Mouse (Mus musculus): ENCODE data around the gene Evi2b. TPM values are rescaled to one million over a fixed set of nuclear protein-coding genes. Genes with fewer than 3 reads are reported as not detected.

The Evi2b gene
- total RNA-seq, 1 experiment from 2014 or later, result 70.0 TPM

- peak; percentile 63 to 79 for ATAC-seq (replicated peaks in 1 of 2; ENCODE audit: insufficient read depth in 1 of 2, low FRiP score in 2 of 2, low TSS enrichment in 1 of 2, low read depth in 1 of 2, poor library complexity in 2 of 2, severe bottlenecking in 2 of 2)
These were observed 4.3 kb upstream of the Evi2b start for GRCm38 (mm10) chr11:79527739-79528384.

GRCm38 (mm10) chr11:79527015-79527738 is 3.6 kb upstream of the Evi2b start:
- ATAC-seq (replicated peaks in 1 of 2; ENCODE audit: insufficient read depth in 1 of 2, low FRiP score in 2 of 2, low TSS enrichment in 1 of 2, low read depth in 1 of 2, poor library complexity in 2 of 2, severe bottlenecking in 2 of 2), result no peak

GRCm38 (mm10) chr11:79526549-79526948 is 3.0 kb upstream of the Evi2b start:
- no peak for ATAC-seq (replicated peaks in 1 of 2; ENCODE audit: insufficient read depth in 1 of 2, low FRiP score in 2 of 2, low TSS enrichment in 1 of 2, low read depth in 1 of 2, poor library complexity in 2 of 2, severe bottlenecking in 2 of 2)

- no peak for ATAC-seq (replicated peaks in 1 of 2; ENCODE audit: insufficient read depth in 1 of 2, low FRiP score in 2 of 2, low TSS enrichment in 1 of 2, low read depth in 1 of 2, poor library complexity in 2 of 2, severe bottlenecking in 2 of 2)
These were observed 681 bp upstream of the Evi2b start for GRCm38 (mm10) chr11:79524310-79524575.

- no peak for ATAC-seq (replicated peaks in 1 of 2; ENCODE audit: insufficient read depth in 1 of 2, low FRiP score in 2 of 2, low TSS enrichment in 1 of 2, low read depth in 1 of 2, poor library complexity in 2 of 2, severe bottlenecking in 2 of 2)
These were observed 618 bp downstream of the Evi2b start for GRCm38 (mm10) chr11:79522944-79523343.

GRCm38 (mm10) chr11:79521930-79522329 is 1.6 kb downstream of the Evi2b start:
- ATAC-seq (replicated peaks in 1 of 2; ENCODE audit: insufficient read depth in 1 of 2, low FRiP score in 2 of 2, low TSS enrichment in 1 of 2, low read depth in 1 of 2, poor library complexity in 2 of 2, severe bottlenecking in 2 of 2), result peak in 1 of 2 experiments; percentile 46; a peak in 1 of 4 replicates

- no peak; a peak in 1 of 4 replicates for ATAC-seq (replicated peaks in 1 of 2; ENCODE audit: insufficient read depth in 1 of 2, low FRiP score in 2 of 2, low TSS enrichment in 1 of 2, low read depth in 1 of 2, poor library complexity in 2 of 2, severe bottlenecking in 2 of 2)
These were observed 2.8 kb downstream of the Evi2b start for GRCm38 (mm10) chr11:79520772-79521171.

GRCm38 (mm10) chr11:79519878-79520291 is 3.7 kb downstream of the Evi2b start:
- ATAC-seq (replicated peaks in 1 of 2; ENCODE audit: insufficient read depth in 1 of 2, low FRiP score in 2 of 2, low TSS enrichment in 1 of 2, low read depth in 1 of 2, poor library complexity in 2 of 2, severe bottlenecking in 2 of 2), result peak; percentile 84 to 88

- ATAC-seq (replicated peaks in 1 of 2; ENCODE audit: insufficient read depth in 1 of 2, low FRiP score in 2 of 2, low TSS enrichment in 1 of 2, low read depth in 1 of 2, poor library complexity in 2 of 2, severe bottlenecking in 2 of 2), result no peak
These were observed 4.3 kb downstream of the Evi2b start for GRCm38 (mm10) chr11:79519299-79519698.

- no peak for ATAC-seq (replicated peaks in 1 of 2; ENCODE audit: insufficient read depth in 1 of 2, low FRiP score in 2 of 2, low TSS enrichment in 1 of 2, low read depth in 1 of 2, poor library complexity in 2 of 2, severe bottlenecking in 2 of 2)
These were observed 7.8 kb downstream of the Evi2b start for GRCm38 (mm10) chr11:79515798-79516197.

GRCm38 (mm10) chr11:79515331-79515730 is 8.2 kb downstream of the Evi2b start:
- no peak for ATAC-seq (replicated peaks in 1 of 2; ENCODE audit: insufficient read depth in 1 of 2, low FRiP score in 2 of 2, low TSS enrichment in 1 of 2, low read depth in 1 of 2, poor library complexity in 2 of 2, severe bottlenecking in 2 of 2)

- ATAC-seq (replicated peaks in 1 of 2; ENCODE audit: insufficient read depth in 1 of 2, low FRiP score in 2 of 2, low TSS enrichment in 1 of 2, low read depth in 1 of 2, poor library complexity in 2 of 2, severe bottlenecking in 2 of 2), result no peak
These were observed 11.6 kb downstream of the Evi2b start for GRCm38 (mm10) chr11:79511970-79512369.

- no peak for ATAC-seq (replicated peaks in 1 of 2; ENCODE audit: insufficient read depth in 1 of 2, low FRiP score in 2 of 2, low TSS enrichment in 1 of 2, low read depth in 1 of 2, poor library complexity in 2 of 2, severe bottlenecking in 2 of 2)
These were observed 19.1 kb downstream of the Evi2b start for GRCm38 (mm10) chr11:79504506-79504905.

- no peak for ATAC-seq (replicated peaks in 1 of 2; ENCODE audit: insufficient read depth in 1 of 2, low FRiP score in 2 of 2, low TSS enrichment in 1 of 2, low read depth in 1 of 2, poor library complexity in 2 of 2, severe bottlenecking in 2 of 2)
These were observed 19.7 kb downstream of the Evi2b start, which contains the start of gene Omg for GRCm38 (mm10) chr11:79503845-79504244. TSS of gene Omg (minus strand) at chr11:79504084.

GRCm38 (mm10) chr11:79502917-79503316 is 20.6 kb downstream of the Evi2b start:
- no peak for ATAC-seq (replicated peaks in 1 of 2; ENCODE audit: insufficient read depth in 1 of 2, low FRiP score in 2 of 2, low TSS enrichment in 1 of 2, low read depth in 1 of 2, poor library complexity in 2 of 2, severe bottlenecking in 2 of 2)

GRCm38 (mm10) chr11:79494976-79495800 is 28.4 kb downstream of the Evi2b start:
- ATAC-seq (replicated peaks in 1 of 2; ENCODE audit: insufficient read depth in 1 of 2, low FRiP score in 2 of 2, low TSS enrichment in 1 of 2, low read depth in 1 of 2, poor library complexity in 2 of 2, severe bottlenecking in 2 of 2), result peak; percentile 60 to 62

- no peak for ATAC-seq (replicated peaks in 1 of 2; ENCODE audit: insufficient read depth in 1 of 2, low FRiP score in 2 of 2, low TSS enrichment in 1 of 2, low read depth in 1 of 2, poor library complexity in 2 of 2, severe bottlenecking in 2 of 2)
These were observed 38.8 kb downstream of the Evi2b start for GRCm38 (mm10) chr11:79484721-79485120.

GRCm38 (mm10) chr11:79483876-79484528 is 39.6 kb downstream of the Evi2b start:
- ATAC-seq (replicated peaks in 1 of 2; ENCODE audit: insufficient read depth in 1 of 2, low FRiP score in 2 of 2, low TSS enrichment in 1 of 2, low read depth in 1 of 2, poor library complexity in 2 of 2, severe bottlenecking in 2 of 2), result no peak

Measured in hematopoietic stem cell, adult 5-6 weeks (primary cell).